Mouse (Mus musculus) myocyte (in vitro differentiated cells): ENCODE measurements around the gene Crocc.

Experiments used
- E2F4 ChIP-seq: IDR thresholded peaks from one replicate; pipeline ENCODE4 v1.6.1; 2011; ENCODE audit warnings: mild to moderate bottlenecking, control low read depth, moderate library complexity; ENCODE audit not compliant: insufficient read depth
- MAX ChIP-seq: IDR thresholded peaks from one replicate; pipeline ENCODE4 v1.6.1; 2011; ENCODE audit warnings: low read depth, mild to moderate bottlenecking, control low read depth
- MYOD1 ChIP-seq, 3 experiments: IDR thresholded peaks; one replicate each; pipeline ENCODE4 v1.6.1; 2011; ENCODE audit warnings: control low read depth in 2 of 3, low read depth in 2 of 3, mild to moderate bottlenecking in 2 of 3, moderate library complexity in 1 of 3; ENCODE audit not compliant: insufficient read length in 2 of 3, control insufficient read depth in 1 of 3
- MYOG ChIP-seq, 3 experiments: IDR thresholded peaks; one replicate each; pipeline ENCODE4 v1.6.1; 2011; ENCODE audit warnings: control low read depth in 2 of 3, low read depth in 2 of 3, mild to moderate bottlenecking in 2 of 3; ENCODE audit not compliant: insufficient read length in 2 of 3, control insufficient read depth in 1 of 3, insufficient read depth in 1 of 3
- POLR2A ChIP-seq: IDR thresholded peaks from one replicate; pipeline ENCODE4 v1.6.1; 2011; ENCODE audit warnings: low read depth, mild to moderate bottlenecking, control low read depth, moderate library complexity; ENCODE audit not compliant: insufficient read length
- POLR2AphosphoS2 ChIP-seq: IDR thresholded peaks from one replicate; pipeline ENCODE4 v1.6.1; 2011; ENCODE audit warnings: low read depth, control low read depth; ENCODE audit not compliant: insufficient read length
- REST ChIP-seq: IDR thresholded peaks from one replicate; pipeline ENCODE4 v1.6.1; 2011; ENCODE audit warnings: mild to moderate bottlenecking, control low read depth, moderate library complexity; ENCODE audit not compliant: insufficient read depth, insufficient read length
- SRF ChIP-seq: IDR thresholded peaks from one replicate; pipeline ENCODE4 v1.6.1; 2011; ENCODE audit warnings: low read depth; ENCODE audit not compliant: control insufficient read depth, insufficient read length
- TCF12 ChIP-seq: IDR thresholded peaks from one replicate; pipeline ENCODE4 v1.6.1; 2011; ENCODE audit warnings: mild to moderate bottlenecking, control low read depth; ENCODE audit not compliant: poor library complexity, insufficient read depth, severe bottlenecking
- USF1 ChIP-seq: IDR thresholded peaks from one replicate; pipeline ENCODE4 v1.6.1; 2011; ENCODE audit warnings: low read depth, mild to moderate bottlenecking, control low read depth, moderate library complexity

GRCm38 (mm10) chr4:141056970-141057369 lies 3.4 kb downstream of the Crocc start:
- TF ChIP-seq USF1 (no peak), E2F4 (no peak), MYOD1 (IDR thresholded peaks at IDR 0.05; ENCODE audit: control insufficient read depth in 1 of 3, insufficient read length in 2 of 3, low read depth in 2 of 3) (no peak), REST (no peak), POLR2A (no peak), POLR2AphosphoS2 (no peak), TCF12 (no peak), MYOG (IDR thresholded peaks at IDR 0.05; ENCODE audit: control insufficient read depth in 1 of 3, insufficient read depth in 1 of 3, insufficient read length in 2 of 3, low read depth in 2 of 3) (no peak), MAX (no peak), SRF (no peak)
